Mouse (Mus musculus) ES-Bruce4 (cell line): ENCODE measurements around the gene Ermap.

Experiments
- CTCF ChIP-seq: IDR thresholded peaks from one replicate; pipeline ENCODE4 v1.8.1; 2011; ENCODE audit warnings: low read depth, low read length
- EP300 ChIP-seq: IDR thresholded peaks from 2 replicates; pipeline ENCODE4 v1.6.1; 2011; ENCODE audit warnings: low read depth, low read length; ENCODE audit not compliant: insufficient read depth
- POLR2A ChIP-seq: IDR thresholded peaks from one replicate; pipeline ENCODE4 v1.8.1; 2011; ENCODE audit warnings: low read length; ENCODE audit not compliant: insufficient read depth

DNA sequence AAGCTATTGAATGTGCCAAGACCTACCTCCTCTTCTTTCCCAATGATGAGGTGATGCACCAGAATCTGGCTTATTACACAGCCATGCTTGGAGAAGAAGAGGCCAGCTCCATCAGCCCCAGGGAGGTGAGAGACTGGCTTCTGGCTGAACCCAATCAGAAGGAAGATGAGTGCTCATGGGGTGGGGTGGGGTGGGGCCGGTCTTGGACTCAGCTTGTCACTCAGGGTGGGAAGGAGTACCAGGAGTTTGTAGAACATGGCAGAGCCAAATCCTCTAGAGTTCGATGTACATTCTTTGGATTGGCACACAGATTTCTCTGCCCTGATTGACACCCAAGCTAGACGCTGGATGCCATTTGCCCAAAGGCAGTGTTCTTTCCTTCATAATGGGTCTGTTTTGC is 48.9 kb upstream of the Ermap start:
- TF ChIP-seq EP300 = no peak
- TF ChIP-seq POLR2A = no peak
- TF ChIP-seq CTCF = no peak
